Mouse (Mus musculus) heart, postnatal 0 days (tissue): ENCODE measurements around the gene Pnpla1. TPM values are rescaled to one million over a fixed set of nuclear protein-coding genes. Genes with fewer than 3 reads are reported as not detected.

Source experiments
- ATAC-seq: fragments of 200-750 bp; cut with Nextera tagmentation; 2 replicates; pipeline ENCODE4 v1.8.0; 2017; ENCODE audit warnings: low read depth, moderate number of reproducible peaks, moderate library complexity; ENCODE audit not compliant: insufficient read depth
- DNase-seq: peaks from one replicate; pipeline ENCODE4 v3.0.0-alpha.2; 2016; ENCODE audit warnings: low spot score
- H3K27ac ChIP-seq: fragments of 300-500 bp; sonication (generic); 2 replicates; pipeline ENCODE4 v1.5.1; 2014; ENCODE audit warnings: low read depth, mild to moderate bottlenecking
- H3K27me3 ChIP-seq: fragments of 300-500 bp; sonication (generic); 2 replicates; pipeline ENCODE4 v1.6.1; 2014; ENCODE audit warnings: low read length, mixed read lengths; ENCODE audit not compliant: control insufficient read depth, insufficient read depth
- H3K36me3 ChIP-seq: fragments of 300-500 bp; sonication (generic); replicated peaks from 2 replicates; pipeline ENCODE4 v1.6.1; 2014; ENCODE audit warnings: low read length, mixed read lengths; ENCODE audit not compliant: control insufficient read depth, insufficient read depth
- H3K4me1 ChIP-seq: fragments of 300-500 bp; sonication (generic); 2 replicates; pipeline ENCODE4 v1.6.1; 2014; ENCODE audit warnings: antibody characterized with exemption; ENCODE audit not compliant: control insufficient read depth, insufficient read depth
- H3K4me2 ChIP-seq: fragments of 300-500 bp; sonication (generic); 2 replicates; pipeline ENCODE4 v1.6.1; 2014; ENCODE audit warnings: low read depth, mild to moderate bottlenecking, low read length, moderate library complexity
- H3K4me3 ChIP-seq: fragments of 300-500 bp; sonication (generic); 2 replicates; pipeline ENCODE4 v1.5.1; 2014; ENCODE audit warnings: low read depth, low read length
- H3K9ac ChIP-seq: fragments of 300-500 bp; sonication (generic); replicated peaks from 2 replicates; pipeline ENCODE4 v1.6.1; 2014; ENCODE audit warnings: low read depth, low read length, mixed read lengths
- H3K9me3 ChIP-seq: fragments of 300-500 bp; sonication (generic); replicated peaks from 2 replicates; pipeline ENCODE4 v1.6.1; 2016; ENCODE audit warnings: low read length; ENCODE audit not compliant: control insufficient read depth
- CTCF ChIP-seq: IDR thresholded peaks from 2 replicates; pipeline ENCODE4 v1.5.1; 2016; ENCODE audit warnings: antibody characterized with exemption, control low read depth, low read depth
- EP300 ChIP-seq: IDR thresholded peaks from 2 replicates; pipeline ENCODE4 v1.6.1; 2016; ENCODE audit warnings: antibody characterized with exemption, low read depth
- WGBS: fragments of 180-500 bp; shearing (Covaris S2); extraction: QIAGEN DNeasy Blood & Tissue Kit; methylation state at CpG from one replicate; pipeline ENCODE4 v1.1.7; 2014; 5-methylcytosine and 5-hydroxymethylcytosine counted together
- polyA plus RNA-seq: library from polyadenylated mRNA; unstranded; fragments of >200 nt; fragmentation: Nextera tagmentation; extraction: Ambion mirVana; gene quantifications from 2 replicates; pipeline ENCODE4 v1.2.1, GENCODE M21; 2015
- total RNA-seq: library from RNA; depleted of rRNA; stranded (reverse); fragments of >200 nt; gene quantifications from 2 replicates; pipeline ENCODE4 v1.2.3, GENCODE M21; 2014; ENCODE audit warnings: low replicate concordance

Pnpla1 gene
- total and polyA plus RNA-seq, 2 experiments from 2014 or later = 0.04 TPM; not detected in 1

- Histone ChIP-seq H3K4me3 (no peak overlapping the region), H3K4me1 (0 out of 2 replicates have a peak, but pooled peaks cover 6% of the 10 kb centered on the region), H3K4me2 (no peak overlapping the region), H3K9ac (no peak overlapping the region), H3K9me3 (no peaks in the 10 kb centered on the region), H3K27me3 (no peaks in the 10 kb centered on the region), H3K27ac (no peak overlapping the region), H3K36me3 (peaks cover 88% of the 10 kb centered on the region)
- TF ChIP-seq CTCF = no peak
- no peak for TF ChIP-seq EP300
- DNase-seq (no peak), ATAC-seq (no peak)
- 90% methylated on average over 11 of the region's 11 CpGs for WGBS
Measured at GRCm38 (mm10) chr17:28823749-28824148, 34.5 kb upstream of the Pnpla1 start.

GRCm38 (mm10) chr17:28824896-28825295 is 33.3 kb upstream of the Pnpla1 start:
- H3K9ac ChIP-seq = no peak overlapping the region
- peaks cover 89% of the 10 kb centered on the region for H3K36me3 ChIP-seq
- DNase-seq (no peak), ATAC-seq (0 out of 2 replicates have a peak, but pooled peaks have one; percentile 22)
- WGBS = 62% methylated on average over 6 of the region's 6 CpGs
- no peak overlapping the region for H3K4me2 ChIP-seq
- no peak for TF ChIP-seq CTCF
- no peak for TF ChIP-seq EP300
- H3K27ac ChIP-seq = peak overlapping the region; percentile 43; the same call in 1 of the 2 replicates
- H3K9me3 ChIP-seq = no peaks in the 10 kb centered on the region
- no peak overlapping the region for H3K4me3 ChIP-seq
- 0 out of 2 replicates have a peak, but pooled peaks cover 6% of the 10 kb centered on the region for H3K4me1 ChIP-seq
- no peaks in the 10 kb centered on the region for H3K27me3 ChIP-seq

- Histone ChIP-seq H3K4me3 (no peak overlapping the region), H3K4me2 (no peak overlapping the region), H3K9ac (no peak overlapping the region), H3K36me3 (peaks cover 87% of the 10 kb centered on the region), H3K27ac (peak overlapping the region; percentile 43), H3K4me1 (0 out of 2 replicates have a peak, but pooled peaks cover 6% of the 10 kb centered on the region), H3K9me3 (no peaks in the 10 kb centered on the region), H3K27me3 (no peaks in the 10 kb centered on the region)
- DNase-seq (no peak), ATAC-seq (0 out of 2 replicates have a peak, but pooled peaks have one; percentile 40)
- 60% methylated on average over 6 of the region's 6 CpGs for WGBS
- no peak for TF ChIP-seq CTCF
- no peak for TF ChIP-seq EP300
Measured at GRCm38 (mm10) chr17:28825359-28826041, 32.7 kb upstream of the Pnpla1 start.

- TF ChIP-seq CTCF = no peak
- no peak for TF ChIP-seq EP300
- H3K9me3 ChIP-seq = no peaks in the 10 kb centered on the region
- DNase-seq = no peak
- no peaks in the 10 kb centered on the region for H3K27me3 ChIP-seq
- no peak overlapping the region for H3K9ac ChIP-seq
- ATAC-seq = no peak
- no peak overlapping the region for H3K4me3 ChIP-seq
- 89% methylated on average over 8 of the region's 8 CpGs for WGBS
- H3K4me1 ChIP-seq = 0 out of 2 replicates have a peak, but pooled peaks cover 6% of the 10 kb centered on the region
- H3K4me2 ChIP-seq = no peak overlapping the region
- no peak overlapping the region for H3K27ac ChIP-seq
- peaks cover 81% of the 10 kb centered on the region for H3K36me3 ChIP-seq
Measured at GRCm38 (mm10) chr17:28827665-28828231, 30.5 kb upstream of the Pnpla1 start.

- 65% methylated on average over 14 of the region's 14 CpGs for WGBS
- DNase-seq = no peak
- Histone ChIP-seq H3K27ac (no peak overlapping the region), H3K27me3 (no peaks in the 10 kb centered on the region), H3K4me2 (no peak overlapping the region), H3K4me1 (0 out of 2 replicates have a peak, but pooled peaks cover 6% of the 10 kb centered on the region), H3K36me3 (peaks cover 71% of the 10 kb centered on the region), H3K9ac (no peak overlapping the region), H3K9me3 (no peaks in the 10 kb centered on the region), H3K4me3 (no peak overlapping the region)
- no peak for ATAC-seq
- TF ChIP-seq CTCF = no peak
- no peak for TF ChIP-seq EP300
Measured at GRCm38 (mm10) chr17:28829120-28829519, 29.1 kb upstream of the Pnpla1 start.
